10 mouse cellular contexts compared by ENCODE assay signal in the genomic region with DNA sequence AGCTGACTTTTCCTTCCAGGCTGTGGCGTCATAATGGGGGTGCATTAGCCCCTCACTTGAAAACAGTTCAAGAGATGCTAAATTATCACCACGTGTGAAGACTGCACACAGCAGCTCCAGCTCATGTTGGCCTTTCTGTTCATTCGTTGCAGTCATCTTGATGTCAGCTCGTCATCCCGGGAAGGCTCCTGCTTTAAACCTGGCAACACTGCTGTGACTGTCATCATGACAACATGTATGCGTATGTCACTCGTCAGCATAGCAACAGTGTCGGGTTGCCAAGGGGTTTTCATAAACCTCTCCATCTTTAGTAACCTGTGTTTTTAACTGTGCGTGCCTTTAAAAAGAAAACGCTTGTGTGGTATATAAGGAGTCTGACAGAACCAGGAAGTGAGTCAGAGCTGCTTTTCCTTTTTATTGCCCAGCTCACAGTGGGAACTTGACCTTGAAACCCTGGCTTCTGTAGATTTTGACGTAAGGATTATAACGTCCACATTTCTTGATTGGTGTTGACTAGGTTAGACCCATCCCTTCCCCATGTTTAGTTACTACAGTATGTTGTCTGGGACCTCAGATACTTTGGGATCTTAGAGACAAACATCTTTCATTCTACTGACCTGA. TPM values are rescaled to one million over a fixed set of nuclear protein-coding genes. Genes with fewer than 3 reads are reported as not detected.
DNase-seq lines count a peak whose midpoint lies in the region; ATAC-seq lines count a peak whose summit lies in the region.
"Had no signal": no experiment of that assay in that cellular context is flagged by ENCODE, and none has a peak within 500 bp of the region (broad histone marks: within the 10 kb centered on the region; RNA-seq: fewer than 3 reads in every experiment).

No protein-coding gene starts in this region.

- no peak overlapping the region for H3K4me3 ChIP-seq in midbrain, embryonic 16.5 days (ENCODE audit: low read depth, low read length)
- H3K4me3 ChIP-seq in midbrain, embryonic 10.5 days = no peak overlapping the region
- H3K4me3 ChIP-seq: liver, embryonic 13.5 days had no signal

- H3K9me3 ChIP-seq in midbrain, embryonic 16.5 days (replicated peaks; ENCODE audit: control insufficient read depth, low read length, poor library complexity, severe bottlenecking) = no peaks in the 10 kb centered on the region
- no peaks in the 10 kb centered on the region for H3K9me3 ChIP-seq in midbrain, embryonic 10.5 days (replicated peaks)
- H3K9me3 ChIP-seq: liver, embryonic 13.5 days had no signal

- H3K27ac ChIP-seq in midbrain, embryonic 16.5 days (ENCODE audit: low read length) = no peak overlapping the region
- H3K27ac ChIP-seq in midbrain, embryonic 10.5 days (replicated peaks) = no peak overlapping the region
- H3K27ac ChIP-seq: liver, embryonic 13.5 days had no signal

- DNase-seq in midbrain, embryonic 10.5 days (ENCODE audit: low spot score) = no peak
- DNase-seq in frontal cortex, postnatal 14 days (ENCODE audit: low spot score in 2 of 2) = peak; percentile 43 to 70
- DNase-seq in left cerebral cortex, postnatal 10 days (ENCODE audit: extremely low spot score in 1 of 2, low spot score in 2 of 2) = peak; percentile 45 to 72
- DNase-seq in cerebellum, postnatal 14 days = no peak
- DNase-seq in urinary bladder, postnatal 36 days (ENCODE audit: low spot score in 2 of 2) = no peak
- DNase-seq in spleen, postnatal 14 days (ENCODE audit: low spot score in 2 of 2) = no peak
- DNase-seq: liver, embryonic 13.5 days; thymus, postnatal 36 days had no signal

- no peak overlapping the region for H3K9ac ChIP-seq in midbrain, embryonic 16.5 days (ENCODE audit: low read depth, low read length)
- H3K9ac ChIP-seq: liver, embryonic 13.5 days had no signal

- peak; percentile 75 for ATAC-seq in midbrain, embryonic 16.5 days
- ATAC-seq: inflammation-experienced regulatory T-cells, adult 6 months had no signal

- no peaks in the 10 kb centered on the region for H3K27me3 ChIP-seq in midbrain, embryonic 16.5 days (ENCODE audit: control insufficient read depth, insufficient read depth, low read depth, low read length)
- H3K27me3 ChIP-seq in midbrain, embryonic 10.5 days (ENCODE audit: low read depth, poor library complexity, severe bottlenecking) = no peaks in the 10 kb centered on the region

- no peaks in the 10 kb centered on the region for H3K36me3 ChIP-seq in midbrain, embryonic 16.5 days (ENCODE audit: control insufficient read depth, insufficient read depth, low read length)
- no peaks in the 10 kb centered on the region for H3K36me3 ChIP-seq in midbrain, embryonic 10.5 days
- H3K36me3 ChIP-seq: liver, embryonic 13.5 days had no signal

- intact Hi-C loops in left cerebral cortex, postnatal 10 days (cut with DNase I) = no loop called here

- H3K4me1 ChIP-seq in midbrain, embryonic 16.5 days (ENCODE audit: control insufficient read depth, insufficient read depth, low read length) = no peaks in the 10 kb centered on the region
- no peaks in the 10 kb centered on the region for H3K4me1 ChIP-seq in midbrain, embryonic 10.5 days

- 71% methylated on average over 12 of the region's 12 CpGs for WGBS in midbrain, embryonic 16.5 days
- 85% methylated on average over 12 of the region's 12 CpGs for WGBS in midbrain, embryonic 10.5 days

- H3K4me2 ChIP-seq in midbrain, embryonic 16.5 days (ENCODE audit: low read length) = no peak overlapping the region
- H3K4me2 ChIP-seq: liver, embryonic 13.5 days had no signal

RNA-seq across cellular contexts. Expression of gene Apold1, which starts 12.6 kb away (rescaled TPM):
- 4.2 and 5.5 TPM in 2 replicates for polyA plus RNA-seq in midbrain, embryonic 16.5 days (2015; fragmentation: Nextera tagmentation; extraction: Ambion mirVana)
- 2.5 and 2.8 TPM in 2 replicates for polyA plus RNA-seq in midbrain, embryonic 10.5 days (2016; fragmentation: Nextera tagmentation; extraction: Ambion mirVana)
- total RNA-seq in left cerebral cortex, postnatal 10 days (2021) = 1 to 10 TPM; 5.4 to 5.7 TPM

RNA-seq across cellular contexts. Expression of gene Ddx47, which starts 17.3 kb away (rescaled TPM):
- 75.1 and 78.2 TPM in 2 replicates for polyA plus RNA-seq in midbrain, embryonic 16.5 days (2015; fragmentation: Nextera tagmentation; extraction: Ambion mirVana)
- 105 and 108 TPM in 2 replicates for polyA plus RNA-seq in midbrain, embryonic 10.5 days (2016; fragmentation: Nextera tagmentation; extraction: Ambion mirVana)
- 10 to 100 TPM; 51.6 to 53.7 TPM for total RNA-seq in left cerebral cortex, postnatal 10 days (2021)

Comparison
In these comparisons a context has a peak if more than half of its experiments do, and no peak if none do; other contexts are left out.
1. DNase-seq: peak in frontal cortex, postnatal 14 days (2 of 2) and left cerebral cortex, postnatal 10 days (2 of 2); none in midbrain, embryonic 10.5 days (single experiment), cerebellum, postnatal 14 days (0 of 2), urinary bladder, postnatal 36 days (0 of 2) and spleen, postnatal 14 days (0 of 2).